Mouse (Mus musculus) MEL (cell line): ENCODE results near the gene Tnn.

Source experiments
- CTCF ChIP-seq, 3 experiments: IDR thresholded peaks in 2 of 3; conservative IDR thresholded peaks in 1 of 3; 2 replicates each; pipeline ENCODE4 v1.5.1; 2011 to 2012; ENCODE audit warnings: low read length in 3 of 3, low read depth in 2 of 3, mild to moderate bottlenecking in 2 of 3, improper control_type of control experiment in 1 of 3, inconsistent platforms in 1 of 3, mixed read lengths in 1 of 3, moderate library complexity in 1 of 3; ENCODE audit not compliant: control insufficient read depth in 1 of 3, insufficient read depth in 1 of 3, poor library complexity in 1 of 3, severe bottlenecking in 1 of 3
- ELF1 ChIP-seq: IDR thresholded peaks from 2 replicates; pipeline ENCODE4 v1.6.1; 2014; ENCODE audit warnings: low read depth, mild to moderate bottlenecking, inconsistent platforms, low read length, improper control_type of control experiment, moderate library complexity
- EP300 ChIP-seq, 2 experiments: IDR thresholded peaks; 2 replicates each; pipeline ENCODE4 v1.6.1; 2011; ENCODE audit warnings: improper control_type of control experiment in 2 of 2, low read length in 2 of 2, low read depth in 1 of 2, mild to moderate bottlenecking in 1 of 2
- GATA1 ChIP-seq: IDR thresholded peaks from 2 replicates; pipeline ENCODE4 v1.6.1; 2011; ENCODE audit warnings: low read depth, low read length, improper control_type of control experiment
- KAT2A ChIP-seq: conservative IDR thresholded peaks from 2 replicates; pipeline ENCODE4 v1.6.1; 2012; ENCODE audit warnings: low read depth, low read length, improper control_type of control experiment, inconsistent platforms
- MAZ ChIP-seq: IDR thresholded peaks from 2 replicates; pipeline ENCODE4 v1.6.1; 2012; ENCODE audit warnings: low read depth, mild to moderate bottlenecking, inconsistent platforms, low read length, improper control_type of control experiment
- MYB ChIP-seq: IDR thresholded peaks from 2 replicates; pipeline ENCODE4 v1.6.1; 2011; ENCODE audit warnings: mild to moderate bottlenecking, low read depth, low read length, improper control_type of control experiment
- NELFE ChIP-seq: IDR thresholded peaks from 2 replicates; pipeline ENCODE4 v1.6.1; 2011; ENCODE audit warnings: low read depth, low read length, improper control_type of control experiment
- NRF1 ChIP-seq: IDR thresholded peaks from 2 replicates; pipeline ENCODE4 v1.6.1; 2014; ENCODE audit warnings: low read depth, mild to moderate bottlenecking, inconsistent platforms, low read length, improper control_type of control experiment, moderate library complexity; ENCODE audit not compliant: poor library complexity, insufficient read depth, severe bottlenecking
- POLR2A ChIP-seq, 2 experiments: IDR thresholded peaks; 2 replicates each; pipeline ENCODE4 v1.6.1; 2011 to 2012; ENCODE audit warnings: low read length in 2 of 2, mild to moderate bottlenecking in 2 of 2, control low read depth in 1 of 2, improper control_type of control experiment in 1 of 2, low read depth in 1 of 2, moderate library complexity in 1 of 2; ENCODE audit not compliant: control insufficient read depth in 1 of 2, insufficient read depth in 1 of 2, poor library complexity in 1 of 2
- USF2 ChIP-seq, 2 experiments: IDR thresholded peaks; 2 replicates each; pipeline ENCODE4 v1.6.1; 2011 to 2012; ENCODE audit warnings: improper control_type of control experiment in 2 of 2, low read length in 2 of 2, borderline replicate concordance in 1 of 2, inconsistent platforms in 1 of 2, low read depth in 1 of 2, mild to moderate bottlenecking in 1 of 2; ENCODE audit not compliant: insufficient read depth in 1 of 2
- ZMIZ1 ChIP-seq: IDR thresholded peaks from 2 replicates; pipeline ENCODE4 v1.6.1; 2012; ENCODE audit warnings: low read depth, mild to moderate bottlenecking, inconsistent platforms, low read length, improper control_type of control experiment, moderate library complexity

GRCm38 (mm10) chr1:160105426-160105825, 48.0 kb downstream of the Tnn start:
- TF ChIP-seq ZMIZ1 (no peak), POLR2A (IDR thresholded peaks at IDR 0.05; ENCODE audit: control insufficient read depth in 1 of 2, insufficient read depth in 1 of 2, low read depth in 1 of 2, low read length in 2 of 2, poor library complexity in 1 of 2) (no peak), CTCF (IDR thresholded peaks at IDR 0.05 in 2 of 3, conservative IDR thresholded peaks at IDR 0.05 in 1 of 3; ENCODE audit: control insufficient read depth in 1 of 3, insufficient read depth in 1 of 3, low read depth in 2 of 3, low read length in 3 of 3, poor library complexity in 1 of 3, severe bottlenecking in 1 of 3) (no peak), NRF1 (no peak), GATA1 (no peak), EP300 (IDR thresholded peaks at IDR 0.05; ENCODE audit: low read depth in 1 of 2, low read length in 2 of 2) (no peak), NELFE (no peak), ELF1 (no peak), MAZ (no peak), USF2 (IDR thresholded peaks at IDR 0.05; ENCODE audit: borderline replicate concordance in 1 of 2, insufficient read depth in 1 of 2, low read depth in 1 of 2, low read length in 2 of 2) (no peak), MYB (no peak), KAT2A (no peak)
